Mouse (Mus musculus) kidney, postnatal 25 days (tissue): ENCODE measurements at regions not wholly inside any gene's neighbourhood (a gene's known extent, or its start where the extent isn't known, plus 50 kb on each side); places are given as distances from the start of the nearest gene placed in this dataset.

ENCODE experiments used
- DNase-seq, 2 experiments: peaks; one replicate each; pipeline ENCODE4 v3.0.0; 2021; ENCODE audit warnings: mixed read lengths in 2 of 2

- DNase-seq = peak; percentile 59 to 62
Measured at GRCm38 (mm10) chr1:128723843-128724242, 131.8 kb upstream of the Cxcr4 start.

- peak in 1 of 2 experiments; percentile 11 for DNase-seq
Measured at GRCm38 (mm10) chr1:128722061-128722471, 130.0 kb upstream of the Cxcr4 start.

GRCm38 (mm10) chr1:128714843-128715242, 122.8 kb upstream of the Cxcr4 start:
- DNase-seq = peak in 1 of 2 experiments; percentile 63

- no peak for DNase-seq
Measured at GRCm38 (mm10) chr1:128712876-128713275, 120.8 kb upstream of the Cxcr4 start.

- peak in 1 of 2 experiments; percentile 36 for DNase-seq
Measured at GRCm38 (mm10) chr1:128711121-128711520, 119.0 kb upstream of the Cxcr4 start.

GRCm38 (mm10) chr1:128707747-128708146, 115.7 kb upstream of the Cxcr4 start:
- DNase-seq = no peak

GRCm38 (mm10) chr1:128706167-128706566, 114.1 kb upstream of the Cxcr4 start:
- no peak for DNase-seq

- DNase-seq = peak in 1 of 2 experiments; percentile 33
Measured at GRCm38 (mm10) chr1:128705071-128705503, 113.0 kb upstream of the Cxcr4 start.

GRCm38 (mm10) chr1:128701326-128701725, 109.2 kb upstream of the Cxcr4 start:
- DNase-seq = no peak

GRCm38 (mm10) chr1:128697962-128698361, 105.9 kb upstream of the Cxcr4 start:
- no peak for DNase-seq

GRCm38 (mm10) chr1:128695936-128696335, 103.8 kb upstream of the Cxcr4 start:
- no peak for DNase-seq

GRCm38 (mm10) chr1:128692799-128693198, 100.7 kb upstream of the Cxcr4 start:
- no peak for DNase-seq

- no peak for DNase-seq
Measured at GRCm38 (mm10) chr1:128692313-128692712, 100.2 kb upstream of the Cxcr4 start.

GRCm38 (mm10) chr1:128687236-128687927, 95.3 kb upstream of the Cxcr4 start:
- DNase-seq = no peak

GRCm38 (mm10) chr1:128685467-128686137, 93.5 kb upstream of the Cxcr4 start:
- DNase-seq = no peak

- no peak for DNase-seq
Measured at GRCm38 (mm10) chr1:128682942-128683341, 90.8 kb upstream of the Cxcr4 start.

- DNase-seq = no peak
Measured at GRCm38 (mm10) chr1:128681261-128681660, 89.2 kb upstream of the Cxcr4 start.

GRCm38 (mm10) chr1:128680538-128680937, 88.4 kb upstream of the Cxcr4 start:
- no peak for DNase-seq

GRCm38 (mm10) chr1:128680012-128680411, 87.9 kb upstream of the Cxcr4 start:
- DNase-seq = no peak

- DNase-seq = no peak
Measured at GRCm38 (mm10) chr1:128679005-128679980, 87.2 kb upstream of the Cxcr4 start.

- DNase-seq = no peak
Measured at GRCm38 (mm10) chr1:128675538-128675937, 83.4 kb upstream of the Cxcr4 start.

- DNase-seq = no peak
Measured at GRCm38 (mm10) chr1:128672306-128672705, 80.2 kb upstream of the Cxcr4 start.

GRCm38 (mm10) chr1:128671495-128671894, 79.4 kb upstream of the Cxcr4 start:
- no peak for DNase-seq
